Mouse (Mus musculus): Measurements from ENCODE around the gene Gm44502. TPM values are rescaled to one million over a fixed set of nuclear protein-coding genes. Genes with fewer than 3 reads are reported as not detected.

The Gm44502 gene
- polyA plus RNA-seq, 1 experiment from 2014 or later = not detected

DNA sequence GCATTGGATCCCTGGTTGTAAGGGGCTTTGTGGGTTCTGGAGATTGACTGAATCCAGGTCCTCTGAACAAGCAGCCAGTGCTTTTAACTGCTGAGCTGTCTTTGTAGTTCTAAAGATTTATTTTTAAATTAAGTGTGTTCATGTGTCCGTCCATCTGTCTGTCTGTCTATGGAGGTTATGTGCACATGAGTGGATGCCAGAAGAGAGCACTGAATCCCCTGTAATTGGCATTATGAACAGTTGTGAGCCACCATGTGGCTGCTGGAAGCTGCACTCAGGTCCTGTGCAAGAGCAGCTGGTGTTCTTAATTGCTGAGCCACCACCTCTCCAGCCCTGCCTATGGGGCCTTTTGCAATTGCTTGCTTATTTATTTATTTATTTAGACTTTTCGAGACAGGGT lies 31.4 kb downstream of the Gm44502 start:
- H3K4me3 ChIP-seq (ENCODE audit: low read depth, low read length) = no peak overlapping the region
- WGBS = 75% methylated on average over 2 of the region's 2 CpGs
- ATAC-seq (replicated peaks; ENCODE audit: low FRiP score) = no peak
- no peak for DNase-seq (ENCODE audit: low spot score)
- H3K4me2 ChIP-seq = no peak overlapping the region
- H3K9me3 ChIP-seq (ENCODE audit: control insufficient read depth, low read length) = no peaks in the 10 kb centered on the region
- no peaks in the 10 kb centered on the region for H3K36me3 ChIP-seq (ENCODE audit: control insufficient read depth, insufficient read depth, low read length)
- H3K27ac ChIP-seq (ENCODE audit: low read depth, low read length) = no peak overlapping the region
- no peaks in the 10 kb centered on the region for H3K27me3 ChIP-seq (replicated peaks; ENCODE audit: control insufficient read depth, insufficient read depth, low read length)
- H3K4me1 ChIP-seq (replicated peaks; ENCODE audit: control insufficient read depth, insufficient read depth, low read length) = no peaks in the 10 kb centered on the region
- H3K9ac ChIP-seq (ENCODE audit: low read depth, low read length) = no peak overlapping the region

DNA sequence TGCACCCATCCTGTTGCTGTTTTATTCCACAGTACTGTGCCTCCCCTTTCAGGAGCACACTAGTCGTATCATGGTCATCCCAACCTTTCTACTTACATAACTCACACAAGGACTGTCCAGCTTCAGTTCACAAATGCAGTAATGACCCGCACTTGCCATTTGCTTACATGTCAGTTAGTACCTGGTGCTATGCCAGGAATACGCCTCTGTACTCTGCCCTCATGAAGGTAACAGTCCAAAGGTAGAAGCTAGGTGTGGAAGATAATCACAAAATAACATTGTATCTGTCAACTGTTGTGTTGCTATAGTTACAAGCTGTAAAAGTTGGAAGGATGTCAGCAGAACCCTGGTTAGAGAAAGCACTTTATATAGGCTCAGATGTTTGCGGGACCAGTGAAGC lies 32.6 kb downstream of the Gm44502 start:
- H3K4me2 ChIP-seq = no peak overlapping the region
- DNase-seq (ENCODE audit: low spot score) = no peak
- H3K4me3 ChIP-seq (ENCODE audit: low read depth, low read length) = no peak overlapping the region
- H3K4me1 ChIP-seq (replicated peaks; ENCODE audit: control insufficient read depth, insufficient read depth, low read length) = no peaks in the 10 kb centered on the region
- no peaks in the 10 kb centered on the region for H3K9me3 ChIP-seq (ENCODE audit: control insufficient read depth, low read length)
- no peak overlapping the region for H3K9ac ChIP-seq (ENCODE audit: low read depth, low read length)
- H3K27ac ChIP-seq (ENCODE audit: low read depth, low read length) = no peak overlapping the region
- no peak for ATAC-seq (replicated peaks; ENCODE audit: low FRiP score)
- no peaks in the 10 kb centered on the region for H3K27me3 ChIP-seq (replicated peaks; ENCODE audit: control insufficient read depth, insufficient read depth, low read length)
- 83% methylated on average over 4 of the region's 4 CpGs for WGBS
- H3K36me3 ChIP-seq (ENCODE audit: control insufficient read depth, insufficient read depth, low read length) = no peaks in the 10 kb centered on the region

DNA sequence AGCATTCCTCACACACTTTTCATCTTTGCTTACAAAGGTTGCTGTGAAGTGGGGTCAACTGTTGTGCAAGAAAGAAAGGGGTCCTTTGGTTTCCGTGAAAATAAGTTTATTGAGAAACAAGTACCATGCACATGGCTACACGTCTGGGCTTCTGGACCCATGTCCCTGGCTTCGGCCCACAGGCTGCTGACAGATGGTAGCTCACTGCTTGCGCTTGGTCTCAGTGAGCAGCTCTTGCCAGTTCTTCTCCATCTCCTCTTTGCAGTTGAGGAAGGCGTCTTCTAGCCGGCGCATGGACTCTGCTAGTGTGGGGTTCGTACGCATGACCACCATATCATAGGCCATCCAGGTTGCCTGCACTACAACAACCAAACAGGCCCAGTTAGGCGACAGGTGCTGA lies 39.4 kb downstream of the Gm44502 start:
- no peaks in the 10 kb centered on the region for H3K9me3 ChIP-seq (ENCODE audit: control insufficient read depth, low read length)
- no peak overlapping the region for H3K4me2 ChIP-seq
- no peaks in the 10 kb centered on the region for H3K4me1 ChIP-seq (replicated peaks; ENCODE audit: control insufficient read depth, insufficient read depth, low read length)
- H3K4me3 ChIP-seq (ENCODE audit: low read depth, low read length) = no peak overlapping the region
- DNase-seq (ENCODE audit: low spot score) (no peak), ATAC-seq (replicated peaks; ENCODE audit: low FRiP score) (no peak)
- H3K9ac ChIP-seq (ENCODE audit: low read depth, low read length) = no peak overlapping the region
- no peaks in the 10 kb centered on the region; the same call in 1 of the 2 replicates for H3K27me3 ChIP-seq (replicated peaks; ENCODE audit: control insufficient read depth, insufficient read depth, low read length)
- WGBS = 93% methylated on average over 10 of the region's 10 CpGs
- no peaks in the 10 kb centered on the region for H3K36me3 ChIP-seq (ENCODE audit: control insufficient read depth, insufficient read depth, low read length)
- no peak overlapping the region for H3K27ac ChIP-seq (ENCODE audit: low read depth, low read length)

DNA sequence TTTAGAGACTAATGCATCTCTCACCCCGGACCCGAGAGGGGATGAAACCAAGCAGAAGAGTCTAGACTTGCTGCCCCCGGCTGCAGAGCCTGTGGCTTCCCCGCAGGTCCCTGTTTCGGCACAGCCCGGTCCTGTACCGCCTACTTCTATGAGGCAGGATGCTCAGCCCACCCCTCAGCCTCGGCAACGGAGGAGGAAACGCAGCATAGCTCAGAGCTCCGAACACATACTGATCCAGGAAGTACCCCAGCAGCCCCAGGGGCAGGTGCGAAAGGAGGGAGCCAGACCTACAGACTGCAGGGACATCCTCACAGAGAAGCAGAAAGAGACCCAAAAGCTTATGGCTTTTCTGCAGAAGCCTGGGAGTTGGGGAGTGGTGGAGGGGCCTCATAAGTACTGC lies 42.4 kb downstream of the Gm44502 start:
- Histone ChIP-seq H3K36me3 (ENCODE audit: control insufficient read depth, insufficient read depth, low read length) (no peaks in the 10 kb centered on the region), H3K4me3 (ENCODE audit: low read depth, low read length) (no peak overlapping the region), H3K9me3 (ENCODE audit: control insufficient read depth, low read length) (no peaks in the 10 kb centered on the region), H3K4me1 (replicated peaks; ENCODE audit: control insufficient read depth, insufficient read depth, low read length) (no peaks in the 10 kb centered on the region), H3K4me2 (no peak overlapping the region), H3K9ac (ENCODE audit: low read depth, low read length) (no peak overlapping the region), H3K27me3 (replicated peaks; ENCODE audit: control insufficient read depth, insufficient read depth, low read length) (peaks cover 3% of the 10 kb centered on the region), H3K27ac (ENCODE audit: low read depth, low read length) (no peak overlapping the region)
- no peak for ATAC-seq (replicated peaks; ENCODE audit: low FRiP score)
- 35% methylated on average over 12 of the region's 12 CpGs for WGBS
- no peak for DNase-seq (ENCODE audit: low spot score)

DNA sequence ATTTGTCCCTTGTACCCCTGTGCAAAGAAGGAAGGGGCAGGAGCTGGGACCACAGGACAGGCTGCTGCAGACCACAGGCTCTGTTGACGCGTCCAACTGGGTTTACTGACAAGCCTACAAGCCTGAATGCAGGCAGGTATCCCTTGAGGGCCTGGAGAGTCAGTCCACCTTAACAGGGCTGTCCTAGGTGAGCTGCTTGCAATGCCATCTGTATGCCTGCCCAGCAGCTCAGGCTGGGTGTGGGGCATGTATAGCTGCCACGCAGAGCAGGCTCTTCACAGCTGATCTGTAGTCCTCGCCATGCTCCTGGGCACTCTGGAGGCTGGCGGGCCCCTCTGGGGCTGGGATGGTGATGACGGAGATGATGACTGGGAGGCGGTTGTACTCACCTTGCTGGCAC lies 44.9 kb downstream of the Gm44502 start, which contains the start of gene Klhdc7b:
TSS of gene Klhdc7b (plus strand) at position 301 of the 400 bp plus-strand sequence.
- no peak for ATAC-seq (replicated peaks; ENCODE audit: low FRiP score)
- DNase-seq (ENCODE audit: low spot score) = no peak
- no peak within 1 kb of the TSS for H3K27ac ChIP-seq (ENCODE audit: low read depth, low read length)
- H3K9me3 ChIP-seq (ENCODE audit: control insufficient read depth, low read length) = no peaks in the 10 kb centered on the region
- peaks cover 7% of the 10 kb centered on the region for H3K27me3 ChIP-seq (replicated peaks; ENCODE audit: control insufficient read depth, insufficient read depth, low read length)
- H3K36me3 ChIP-seq (ENCODE audit: control insufficient read depth, insufficient read depth, low read length) = no peaks in the 10 kb centered on the region
- peaks cover 1% of the 10 kb centered on the region for H3K4me1 ChIP-seq (replicated peaks; ENCODE audit: control insufficient read depth, insufficient read depth, low read length)
- no peak within 1 kb of the TSS for H3K9ac ChIP-seq (ENCODE audit: low read depth, low read length)
- 85% methylated on average over 7 of the region's 7 CpGs for whole genome bisulfite sequencing
- H3K4me3 ChIP-seq (ENCODE audit: low read depth, low read length) = no peak within 1 kb of the TSS
- no peak within 1 kb of the TSS for H3K4me2 ChIP-seq

DNA sequence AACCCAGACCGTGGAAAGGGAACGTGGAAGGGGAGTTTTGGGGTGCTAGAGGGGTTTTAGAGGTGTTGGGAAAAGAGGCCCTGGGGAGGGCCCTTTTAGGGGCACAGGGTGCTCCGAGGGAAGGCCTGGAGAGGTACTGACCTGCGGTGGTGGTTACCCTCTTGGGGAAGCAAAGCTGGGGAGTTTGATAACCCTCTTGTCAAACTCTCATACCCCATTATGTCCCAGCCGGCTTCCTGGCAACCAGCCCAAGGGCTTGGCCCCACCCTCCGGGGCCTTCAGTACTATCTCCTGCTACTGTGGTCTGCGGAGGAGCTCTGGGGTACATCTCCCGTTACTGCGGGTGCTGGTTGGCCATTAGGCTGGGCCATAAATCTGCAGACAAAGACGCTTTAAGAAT lies 50.1 kb downstream of the Gm44502 start:
- H3K9me3 ChIP-seq (ENCODE audit: control insufficient read depth, low read length) = no peaks in the 10 kb centered on the region
- H3K27me3 ChIP-seq (replicated peaks; ENCODE audit: control insufficient read depth, insufficient read depth, low read length) = peaks cover 43% of the 10 kb centered on the region
- no peaks in the 10 kb centered on the region for H3K36me3 ChIP-seq (ENCODE audit: control insufficient read depth, insufficient read depth, low read length)
- H3K27ac ChIP-seq (ENCODE audit: low read depth, low read length) = no peak overlapping the region
- peaks cover 22% of the 10 kb centered on the region for H3K4me1 ChIP-seq (replicated peaks; ENCODE audit: control insufficient read depth, insufficient read depth, low read length)
- ATAC-seq (replicated peaks; ENCODE audit: low FRiP score) (peak; percentile 48), DNase-seq (ENCODE audit: low spot score) (no peak)
- 5% methylated on average over 10 of the region's 10 CpGs for WGBS
- no peak overlapping the region for H3K9ac ChIP-seq (ENCODE audit: low read depth, low read length)
- H3K4me2 ChIP-seq = peak overlapping the region; percentile 77
- peak overlapping the region; percentile 51 for H3K4me3 ChIP-seq (ENCODE audit: low read depth, low read length)

DNA sequence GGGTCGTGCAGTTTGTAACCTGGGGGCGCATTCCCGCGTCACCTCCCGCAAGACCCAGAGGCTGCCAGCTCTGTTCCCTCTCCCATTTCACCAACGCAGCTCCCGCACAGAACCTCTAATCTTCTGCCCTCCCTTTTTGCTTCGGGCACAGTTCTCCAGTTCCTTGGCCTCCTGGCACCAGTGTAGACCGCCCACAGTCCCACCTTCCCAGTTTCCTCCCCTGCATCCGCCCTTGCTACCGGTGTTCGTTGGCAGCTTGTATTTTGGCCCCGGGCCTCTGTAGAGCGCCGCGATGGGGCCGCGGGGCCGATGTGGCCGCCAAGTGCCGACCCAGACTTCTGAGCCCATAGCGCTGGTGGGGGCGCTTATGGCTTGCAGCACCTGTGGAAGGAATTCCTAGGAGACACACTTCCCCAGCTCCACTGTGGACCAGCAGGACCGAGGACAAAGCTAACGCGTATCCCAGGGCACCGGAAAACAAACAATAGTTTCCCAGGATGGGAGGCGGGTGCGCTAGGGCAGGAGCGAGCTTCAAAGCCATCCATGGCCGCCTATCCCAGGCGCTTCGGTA lies 50.6 kb downstream of the Gm44502 start, which contains the start of gene Odf3b:
TSS of gene Odf3b (minus strand) at position 452 of the 571 bp plus-strand sequence.
- H3K4me1 ChIP-seq (replicated peaks; ENCODE audit: control insufficient read depth, insufficient read depth, low read length) = peaks cover 26% of the 10 kb centered on the region
- no peaks in the 10 kb centered on the region for H3K9me3 ChIP-seq (ENCODE audit: control insufficient read depth, low read length)
- no peaks in the 10 kb centered on the region for H3K36me3 ChIP-seq (ENCODE audit: control insufficient read depth, insufficient read depth, low read length)
- peak within 1 kb of the TSS; percentile 77 for H3K4me2 ChIP-seq
- H3K27ac ChIP-seq (ENCODE audit: low read depth, low read length) = no peak within 1 kb of the TSS
- peak; percentile 13 for ATAC-seq (replicated peaks; ENCODE audit: low FRiP score)
- DNase-seq (ENCODE audit: low spot score) = peak; percentile 56
- H3K9ac ChIP-seq (ENCODE audit: low read depth, low read length) = peak within 1 kb of the TSS; percentile 54; the same call in 1 of the 2 replicates
- peak within 1 kb of the TSS; percentile 51 for H3K4me3 ChIP-seq (ENCODE audit: low read depth, low read length)
- H3K27me3 ChIP-seq (replicated peaks; ENCODE audit: control insufficient read depth, insufficient read depth, low read length) = peaks cover 43% of the 10 kb centered on the region
- 1% methylated on average over 33 of the region's 33 CpGs for WGBS

DNA sequence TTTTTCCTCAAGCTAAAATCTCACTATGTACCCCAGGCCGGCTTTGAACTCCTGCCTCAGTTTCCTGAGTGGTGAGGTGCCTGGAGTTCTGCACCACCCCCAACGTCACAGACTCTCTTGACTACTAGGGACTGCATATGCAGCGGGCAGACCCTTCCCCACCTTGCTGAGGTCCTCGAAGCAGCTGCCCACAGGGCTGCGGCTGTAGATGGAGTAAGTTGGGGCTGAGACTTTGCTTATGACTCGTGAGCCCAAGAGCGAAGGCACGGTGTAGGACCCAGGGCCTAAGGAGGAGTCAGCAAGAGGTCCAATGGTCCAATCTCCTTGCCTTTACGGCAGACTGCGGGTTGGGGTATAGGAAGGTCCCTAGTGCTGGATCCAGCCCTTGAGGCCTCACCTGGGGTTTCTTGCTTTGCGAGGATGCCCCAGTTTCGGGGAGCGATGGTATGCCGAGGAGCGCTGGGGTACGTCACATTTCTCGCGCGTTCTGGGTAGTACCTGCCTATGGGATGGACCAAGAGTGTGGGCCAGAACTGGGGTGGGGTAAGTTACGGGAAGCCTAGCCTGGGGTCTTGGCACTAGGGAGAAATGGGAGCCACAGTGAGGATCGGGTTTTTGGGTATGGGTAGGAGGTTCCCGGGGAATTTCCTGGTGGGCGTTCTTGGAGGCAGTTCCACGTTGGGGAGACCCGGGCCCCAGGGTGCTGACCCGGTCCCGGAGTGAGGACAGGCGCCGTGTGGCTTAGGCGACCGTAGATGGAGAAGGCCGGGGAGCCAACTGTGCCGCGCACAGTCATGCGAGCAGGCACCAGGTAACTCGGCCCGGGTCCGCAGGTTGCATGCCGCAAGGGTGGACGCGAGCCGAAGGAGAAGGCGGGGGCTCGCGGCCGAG lies 51.3 kb downstream of the Gm44502 start:
- H3K9ac ChIP-seq (ENCODE audit: low read depth, low read length) = peak overlapping the region; percentile 54; the same call in 1 of the 2 replicates
- no peak overlapping the region for H3K27ac ChIP-seq (ENCODE audit: low read depth, low read length)
- no peaks in the 10 kb centered on the region for H3K9me3 ChIP-seq (ENCODE audit: control insufficient read depth, low read length)
- no peaks in the 10 kb centered on the region for H3K36me3 ChIP-seq (ENCODE audit: control insufficient read depth, insufficient read depth, low read length)
- H3K4me1 ChIP-seq (replicated peaks; ENCODE audit: control insufficient read depth, insufficient read depth, low read length) = peaks cover 26% of the 10 kb centered on the region
- H3K27me3 ChIP-seq (replicated peaks; ENCODE audit: control insufficient read depth, insufficient read depth, low read length) = peaks cover 40% of the 10 kb centered on the region
- H3K4me2 ChIP-seq = peak overlapping the region; percentile 77
- 17% methylated on average over 46 of the region's 46 CpGs for WGBS
- H3K4me3 ChIP-seq (ENCODE audit: low read depth, low read length) = peak overlapping the region; percentile 51
- no peak for DNase-seq (ENCODE audit: low spot score)
- no peak for ATAC-seq (replicated peaks; ENCODE audit: low FRiP score)

All from liver, embryonic 11.5 days (tissue).